Mouse (Mus musculus) forebrain, postnatal 0 days (tissue): ENCODE results near the gene Bex1. TPM values are rescaled to one million over a fixed set of nuclear protein-coding genes. Genes with fewer than 3 reads are reported as not detected.
A peak's percentile ranks its signal among the peaks of the same experiment; 100 is the strongest.

ENCODE experiments used
- ATAC-seq: fragments of 200-750 bp; cut with Nextera tagmentation; 2 replicates; pipeline ENCODE4 v1.8.0; 2017; ENCODE audit warnings: mild to moderate bottlenecking, moderate library complexity
- DNase-seq: peaks from one replicate; pipeline ENCODE4 v3.0.0-alpha.2; 2015
- H3K27ac ChIP-seq: fragments of 300-500 bp; sonication (generic); 2 replicates; pipeline ENCODE4 v1.5.1; 2014; ENCODE audit warnings: low read depth, mild to moderate bottlenecking, antibody characterized with exemption, low read length, moderate library complexity, mixed read lengths
- H3K27me3 ChIP-seq: fragments of 300-500 bp; sonication (generic); 2 replicates; pipeline ENCODE4 v1.6.1; 2014; ENCODE audit warnings: mild to moderate bottlenecking, low read length, mixed read lengths; ENCODE audit not compliant: insufficient read depth
- H3K36me3 ChIP-seq: fragments of 300-500 bp; sonication (generic); 2 replicates; pipeline ENCODE4 v1.6.1; 2014; ENCODE audit warnings: mild to moderate bottlenecking, moderate library complexity; ENCODE audit not compliant: insufficient read depth
- H3K4me1 ChIP-seq: fragments of 300-500 bp; sonication (generic); 2 replicates; pipeline ENCODE4 v1.6.1; 2014; ENCODE audit warnings: antibody characterized with exemption; ENCODE audit not compliant: insufficient read depth
- H3K4me2 ChIP-seq: fragments of 300-500 bp; sonication (generic); 2 replicates; pipeline ENCODE4 v1.6.1; 2014; ENCODE audit warnings: low read depth, mild to moderate bottlenecking, moderate library complexity
- H3K4me3 ChIP-seq: fragments of 300-500 bp; sonication (generic); 2 replicates; pipeline ENCODE4 v1.5.1; 2014; ENCODE audit warnings: low read depth, low read length, mixed read lengths
- H3K9ac ChIP-seq: fragments of 300-500 bp; sonication (generic); 2 replicates; pipeline ENCODE4 v1.6.1; 2014; ENCODE audit warnings: mild to moderate bottlenecking
- H3K9me3 ChIP-seq: fragments of 300-500 bp; sonication (generic); 2 replicates; pipeline ENCODE4 v1.6.1; 2016; ENCODE audit warnings: low read length
- CTCF ChIP-seq: sonication (generic); IDR thresholded peaks from 2 replicates; pipeline ENCODE4 v1.5.1; 2016; ENCODE audit warnings: antibody characterized with exemption, control low read depth, low read depth
- WGBS: fragments of 180-500 bp; shearing (Covaris S2); extraction: QIAGEN DNeasy Blood & Tissue Kit; methylation state at CpG from one replicate; pipeline ENCODE4 v1.1.7; 2014; 5-methylcytosine and 5-hydroxymethylcytosine counted together
- polyA plus RNA-seq: library from polyadenylated mRNA; unstranded; fragments of >200 nt; fragmentation: Nextera tagmentation; extraction: Ambion mirVana; gene quantifications from 2 replicates; pipeline ENCODE4 v1.2.1, GENCODE M21; 2015
- total RNA-seq: library from RNA; depleted of rRNA; stranded (reverse); fragments of >200 nt; gene quantifications from 2 replicates; pipeline ENCODE4 v1.2.3, GENCODE M21; 2014

The Bex1 gene
- total and polyA plus RNA-seq, 2 experiments from 2014 or later: 105 to 288 TPM

DNA sequence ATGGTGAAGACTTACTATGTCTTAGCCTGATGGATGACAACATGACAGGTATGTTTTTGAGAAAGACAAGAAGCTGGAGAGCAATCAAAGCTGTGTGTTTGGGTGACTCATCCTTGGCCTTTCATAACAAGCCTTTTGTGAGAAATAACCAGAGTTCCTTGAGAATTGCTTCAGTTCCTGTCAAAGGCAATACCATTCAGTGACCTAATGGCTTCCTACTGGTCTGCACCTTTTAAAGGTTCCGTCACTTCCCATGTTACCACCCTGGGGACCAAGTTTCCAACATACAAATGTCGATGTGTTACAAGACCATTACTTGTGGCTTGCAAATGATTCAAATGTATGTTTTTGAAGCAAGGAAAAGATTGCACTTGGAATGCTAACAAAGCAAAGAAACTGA lies 27.9 kb upstream of the Bex1 start:
- WGBS: 89% methylated on average over 2 of the region's 2 CpGs
- Histone ChIP-seq H3K4me2 (no peak overlapping the region), H3K4me1 (no peaks in the 10 kb centered on the region), H3K9ac (no peak overlapping the region), H3K9me3 (no peaks in the 10 kb centered on the region), H3K27ac (no peak overlapping the region), H3K36me3 (0 out of 2 replicates have a peak, but pooled peaks cover 2% of the 10 kb centered on the region), H3K4me3 (no peak overlapping the region), H3K27me3 (no peaks in the 10 kb centered on the region)
- DNase-seq (no peak), ATAC-seq (no peak)
- no peak for TF ChIP-seq CTCF

DNA sequence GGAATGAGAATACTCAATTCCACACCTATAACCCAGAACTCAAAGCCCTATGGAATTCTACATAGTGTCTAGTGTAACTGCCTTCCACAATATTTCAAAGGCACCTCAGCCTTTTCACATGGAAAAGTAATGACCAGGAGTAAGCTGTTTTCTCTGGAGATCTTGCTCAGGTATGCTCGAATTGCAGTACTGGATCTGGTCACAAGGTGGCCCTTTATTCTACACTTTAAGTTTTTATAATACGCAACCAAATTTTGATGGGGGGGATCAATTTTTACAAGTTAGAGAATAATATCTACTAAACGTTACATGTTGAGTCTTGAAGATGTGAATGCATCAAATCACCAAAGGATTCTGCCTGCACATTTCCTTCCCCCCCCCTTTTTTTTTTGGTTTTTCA lies 22.8 kb upstream of the Bex1 start:
- no peak overlapping the region for H3K9ac ChIP-seq
- peak; percentile 65 for DNase-seq
- no peaks in the 10 kb centered on the region for H3K27me3 ChIP-seq
- no peak overlapping the region for H3K27ac ChIP-seq
- H3K4me2 ChIP-seq: no peak overlapping the region
- no peaks in the 10 kb centered on the region for H3K36me3 ChIP-seq
- no peak overlapping the region for H3K4me3 ChIP-seq
- no peak for ATAC-seq
- peak; percentile 58 for TF ChIP-seq CTCF
- no peaks in the 10 kb centered on the region for H3K4me1 ChIP-seq
- no peaks in the 10 kb centered on the region for H3K9me3 ChIP-seq
- 43% methylated on average over 3 of the region's 3 CpGs for WGBS

DNA sequence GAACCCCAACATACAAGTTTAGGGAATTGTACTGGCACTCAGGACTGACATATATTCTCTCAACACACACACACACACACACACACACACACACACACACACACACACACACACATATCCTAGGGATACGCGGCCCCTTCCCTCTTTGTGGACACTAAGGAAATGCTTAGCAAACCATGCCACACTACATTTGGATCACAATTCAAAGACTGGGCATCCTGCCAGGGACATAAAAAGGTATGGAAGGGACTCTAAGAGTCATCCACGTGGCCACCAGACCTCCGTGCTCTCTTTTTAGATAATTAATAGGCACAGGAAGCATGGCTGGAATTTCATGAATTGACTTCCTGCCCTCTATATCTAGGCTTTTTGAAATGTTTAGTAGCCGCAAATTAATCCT lies 12.5 kb upstream of the Bex1 start:
- TF ChIP-seq CTCF: no peak
- Histone ChIP-seq H3K4me1 (no peaks in the 10 kb centered on the region), H3K36me3 (no peaks in the 10 kb centered on the region), H3K27ac (no peak overlapping the region), H3K4me3 (no peak overlapping the region), H3K9ac (no peak overlapping the region), H3K9me3 (no peaks in the 10 kb centered on the region), H3K27me3 (no peaks in the 10 kb centered on the region), H3K4me2 (no peak overlapping the region)
- no peak for ATAC-seq
- DNase-seq: no peak
- WGBS: 61% methylated on average over 5 of the region's 5 CpGs

DNA sequence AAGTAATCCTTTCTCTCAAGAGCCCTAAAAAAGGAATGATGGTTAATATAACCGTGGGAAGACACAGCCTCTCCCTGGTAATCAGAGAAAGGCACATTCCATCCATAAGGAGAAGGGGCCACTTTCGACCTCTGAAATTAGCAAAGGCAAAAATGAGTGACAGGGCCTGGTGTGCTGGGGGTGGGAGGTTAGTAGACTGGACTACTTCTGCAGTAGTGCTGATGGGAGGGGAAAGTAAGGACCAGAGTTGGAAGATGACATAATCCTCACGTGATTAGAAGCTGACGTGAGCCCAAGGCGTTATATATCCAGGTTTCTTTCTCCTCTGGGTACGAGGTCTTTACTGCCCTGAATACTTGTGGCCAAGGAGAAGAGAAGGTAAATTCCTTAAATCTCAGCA lies 8.4 kb upstream of the Bex1 start:
- ATAC-seq: no peak
- no peaks in the 10 kb centered on the region for H3K4me1 ChIP-seq
- no peak overlapping the region for H3K4me2 ChIP-seq
- no peak overlapping the region for H3K4me3 ChIP-seq
- H3K36me3 ChIP-seq: no peaks in the 10 kb centered on the region
- no peak for TF ChIP-seq CTCF
- no peak overlapping the region for H3K27ac ChIP-seq
- WGBS: 74% methylated on average over 6 of the region's 6 CpGs
- no peak overlapping the region for H3K9ac ChIP-seq
- DNase-seq: no peak
- H3K27me3 ChIP-seq: no peaks in the 10 kb centered on the region
- H3K9me3 ChIP-seq: no peaks in the 10 kb centered on the region

DNA sequence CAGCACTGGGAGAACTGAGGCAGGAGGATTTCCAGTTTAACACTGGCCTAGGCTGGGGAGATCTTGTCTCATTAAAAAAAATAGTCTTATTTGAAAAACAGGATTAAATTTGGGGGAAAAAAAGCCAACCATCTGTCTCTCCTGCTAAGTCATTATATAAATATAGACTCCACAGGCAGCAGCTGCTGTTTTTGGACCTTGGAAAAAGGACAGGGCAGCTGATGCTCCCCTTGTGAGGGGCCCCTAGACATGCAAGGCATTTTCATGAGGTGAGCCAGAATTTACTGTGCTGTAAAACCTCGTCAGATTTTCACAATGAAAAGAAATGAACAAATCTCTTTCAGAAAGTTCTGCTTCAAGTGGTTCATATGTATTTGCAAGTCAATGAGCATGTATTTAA lies 990 bp upstream of the Bex1 start:
- H3K4me3 ChIP-seq: no peak overlapping the region
- no peak overlapping the region for H3K9ac ChIP-seq
- no peaks in the 10 kb centered on the region for H3K4me1 ChIP-seq
- DNase-seq (no peak), ATAC-seq (no peak)
- H3K9me3 ChIP-seq: no peaks in the 10 kb centered on the region
- no peak overlapping the region for H3K4me2 ChIP-seq
- no peak for TF ChIP-seq CTCF
- WGBS: 30% methylated on average over 1 of the region's 1 CpGs
- H3K36me3 ChIP-seq: no peaks in the 10 kb centered on the region
- H3K27ac ChIP-seq: no peak overlapping the region
- no peaks in the 10 kb centered on the region for H3K27me3 ChIP-seq

DNA sequence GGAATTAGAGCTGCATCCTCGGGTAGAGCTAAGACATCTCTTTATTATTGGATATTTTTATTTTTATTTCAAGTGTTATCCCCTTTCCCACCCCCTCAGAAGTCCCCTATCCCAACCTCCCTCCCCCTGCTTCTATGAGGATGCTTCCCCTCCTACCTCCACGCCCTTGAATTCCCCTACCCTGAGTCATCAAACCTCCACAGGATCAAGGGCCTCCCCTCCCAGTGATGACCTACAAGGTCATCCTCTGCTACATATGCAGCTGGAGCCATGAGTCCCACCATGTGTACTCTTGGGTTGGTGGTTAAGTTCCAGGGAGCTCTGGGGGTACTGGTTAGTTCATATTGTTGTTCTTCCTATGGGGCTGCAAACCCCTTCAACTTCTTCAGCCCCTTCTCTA lies 1.9 kb downstream of the Bex1 start:
- Histone ChIP-seq H3K9me3 (no peaks in the 10 kb centered on the region), H3K27me3 (no peaks in the 10 kb centered on the region), H3K9ac (no peak overlapping the region), H3K27ac (no peak overlapping the region), H3K36me3 (no peaks in the 10 kb centered on the region), H3K4me2 (no peak overlapping the region), H3K4me1 (no peaks in the 10 kb centered on the region), H3K4me3 (no peak overlapping the region)
- DNase-seq (no peak), ATAC-seq (no peak)
- TF ChIP-seq CTCF: no peak
- WGBS: 70% methylated on average over 2 of the region's 2 CpGs

DNA sequence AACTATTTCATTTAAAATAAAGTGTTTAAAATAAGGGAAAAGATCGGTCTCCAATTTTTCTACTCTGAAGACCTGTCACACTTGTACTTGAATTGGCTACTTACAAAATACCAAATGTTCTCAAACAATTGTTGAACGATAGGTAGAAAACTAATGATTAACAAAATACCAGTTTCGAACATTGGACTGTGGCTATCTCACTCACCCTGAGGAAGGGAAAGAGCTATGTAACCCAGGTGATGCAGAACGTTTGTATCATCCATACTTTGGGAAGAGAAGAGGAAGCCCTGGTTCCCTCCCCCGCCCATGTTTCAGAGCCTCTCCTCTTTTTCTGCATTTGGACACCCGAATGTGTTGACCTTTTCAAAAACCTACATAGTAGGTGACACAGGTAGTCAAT lies 10.9 kb downstream of the Bex1 start:
- ATAC-seq: no peak
- no peak for DNase-seq

DNA sequence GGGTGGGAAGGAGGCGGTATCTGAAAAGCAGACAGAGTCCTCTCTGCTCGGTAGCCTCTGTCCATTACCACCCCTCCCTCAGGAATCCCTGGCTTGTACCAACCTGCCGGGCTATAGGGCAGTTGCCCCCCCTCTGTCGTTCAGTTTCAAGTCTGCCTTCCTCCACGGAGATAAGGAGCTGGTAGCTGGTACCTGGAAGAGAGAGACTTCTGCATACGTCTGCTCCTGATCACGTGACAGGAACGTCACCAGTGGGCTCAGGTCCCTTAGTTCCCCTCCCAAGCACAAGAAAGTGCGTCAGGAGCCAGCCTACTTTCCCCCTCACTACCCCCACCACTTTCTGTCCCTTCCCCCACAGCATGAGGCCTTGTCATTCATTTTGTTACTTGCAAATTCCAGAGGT lies 11.6 kb downstream of the Bex1 start, which contains the start of gene Tceal5:
TSS of gene Tceal5 (minus strand) at position 213 of the 403 bp plus-strand sequence.
- TF ChIP-seq CTCF: no peak

More for the DNA sequence above, 10.9 kb downstream of the Bex1 start:
- Histone ChIP-seq H3K36me3 (no peaks in the 10 kb centered on the region), H3K4me3 (no peak overlapping the region), H3K4me2 (no peak overlapping the region), H3K27ac (no peak overlapping the region), H3K9me3 (no peaks in the 10 kb centered on the region), H3K4me1 (no peaks in the 10 kb centered on the region), H3K27me3 (no peaks in the 10 kb centered on the region), H3K9ac (no peak overlapping the region)
- 80% methylated on average over 6 of the region's 6 CpGs for WGBS
- TF ChIP-seq CTCF: no peak

More for the DNA sequence above, 11.6 kb downstream of the Bex1 start, which contains the start of gene Tceal5:
- Histone ChIP-seq H3K27me3 (no peaks in the 10 kb centered on the region), H3K9me3 (no peaks in the 10 kb centered on the region), H3K4me3 (peak within 1 kb of the TSS; percentile 47), H3K4me2 (peak within 1 kb of the TSS; percentile 47), H3K27ac (peak within 1 kb of the TSS; percentile 71), H3K4me1 (no peaks in the 10 kb centered on the region), H3K36me3 (no peaks in the 10 kb centered on the region), H3K9ac (peak within 1 kb of the TSS; percentile 46)
- WGBS: 20% methylated on average over 9 of the region's 9 CpGs
- peak; percentile 85 for DNase-seq
- ATAC-seq: peak; percentile 97
